Mouse (Mus musculus) bone marrow, adult 2 months (tissue): ENCODE data around the gene Rlf.

ENCODE experiments used
- CTCF ChIP-seq: fragments of 200-500 bp; IDR thresholded peaks from 2 replicates; pipeline ENCODE4 v1.5.1; 2011; ENCODE audit warnings: low read length, control low read depth; ENCODE audit not compliant: control insufficient read depth, insufficient read depth
- POLR2A ChIP-seq: fragments of 200-500 bp; IDR thresholded peaks from 2 replicates; pipeline ENCODE4 v1.6.1; 2011; ENCODE audit warnings: low read depth, mild to moderate bottlenecking, control low read depth, low read length, borderline replicate concordance; ENCODE audit not compliant: control insufficient read depth

GRCm38 (mm10) chr4:121208911-121209310 lies 6.0 kb downstream of the Rlf start:
- no peak for TF ChIP-seq CTCF
- no peak for TF ChIP-seq POLR2A
